In genomic region chr11:47759015-47759414, GRCm38 (mm10) we compare ENCODE assay signal across 8 mouse cellular contexts.
"Had no signal": no experiment of that assay in that cellular context is flagged by ENCODE, and none has a peak within 500 bp of the region (broad histone marks: within the 10 kb centered on the region; RNA-seq: fewer than 3 reads in every experiment).

No protein-coding gene starts in this region.

- DNase-seq: liver, postnatal 0 days; lung, adult 2 months; lung, postnatal 14 days; lung, postnatal 36 days; right cerebral cortex, postnatal 25 days; thymus, adult 2 months; thymus, postnatal 25 days; thymus, postnatal 4 days had no signal
